Mouse (Mus musculus): ENCODE data around the gene Retreg1.

DNA sequence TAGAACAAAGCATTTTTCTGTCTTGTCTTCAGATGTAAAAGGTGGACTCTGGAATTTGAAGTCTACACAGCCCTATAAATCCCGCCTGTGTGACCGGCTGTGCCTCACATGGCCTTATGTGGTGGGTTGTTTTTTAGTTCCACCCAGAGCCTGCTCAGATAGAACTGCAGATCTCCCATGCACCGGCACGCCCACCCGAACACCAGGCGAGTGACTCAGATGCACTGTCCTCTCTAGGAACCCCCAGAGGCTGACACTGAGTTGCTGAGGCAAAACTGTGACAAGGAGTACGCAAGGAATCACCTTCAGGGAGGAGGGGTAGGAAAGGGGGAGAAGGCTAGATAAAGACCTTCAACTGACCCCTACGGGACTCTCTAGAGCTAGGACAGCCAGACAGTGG lies 85.0 kb downstream of the Retreg1 start:
- TF ChIP-seq CTCF (IDR thresholded peaks at IDR 0.05; ENCODE audit: low read depth) = no peak
- TF ChIP-seq EP300 (IDR thresholded peaks at IDR 0.05; ENCODE audit: low read depth) = no peak

Data from liver, embryonic 14.5 days (tissue).